Mouse (Mus musculus) CH12F3 (cell line): ENCODE measurements around the gene Elp1.

Experiments
- in situ Hi-C: fragments of 300-500 bp; cut with MboI; formaldehyde crosslinking; loops from 2 replicates; pipeline ENCODE4 v1.14.3; 2020; ENCODE audit warnings: low sequenced_read_pairs

The Elp1 gene

DNA sequence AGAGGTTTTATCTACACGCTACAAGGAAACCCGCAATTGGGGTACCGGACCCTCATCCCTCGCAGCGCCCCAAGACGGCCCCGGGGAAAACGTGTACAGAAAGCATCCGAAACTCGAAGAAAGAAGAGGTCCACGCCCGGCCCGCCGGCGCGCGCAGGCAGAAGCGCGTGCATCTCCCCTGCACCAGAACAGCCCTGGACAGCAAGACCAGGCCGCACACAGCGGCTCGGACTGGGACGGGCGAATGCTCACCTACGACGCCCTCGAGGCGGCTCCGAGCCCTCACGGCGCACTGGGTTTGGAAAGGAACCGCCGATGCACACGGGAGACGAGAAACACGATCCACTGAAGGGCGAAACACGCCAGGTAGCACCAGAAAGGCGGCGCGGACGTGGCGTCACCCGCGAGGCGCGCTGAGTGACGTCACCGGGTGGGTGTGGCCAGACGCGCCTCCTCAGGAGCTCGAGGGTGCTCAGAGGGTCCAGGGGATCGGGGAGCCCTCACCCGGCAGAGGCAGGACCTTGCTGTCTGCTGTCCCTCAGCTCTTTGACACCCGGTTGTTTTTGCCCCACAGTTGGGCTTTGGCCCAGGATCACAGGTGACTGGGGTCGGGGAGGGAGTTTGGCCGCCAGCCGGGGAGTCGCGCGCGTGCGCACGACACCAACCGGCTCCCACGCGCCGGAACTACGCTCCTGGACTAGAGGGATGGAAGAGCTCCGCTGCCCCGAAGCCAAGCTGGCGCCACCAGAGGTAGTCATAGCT, at the start of gene Elp1, which contains the start of gene Fam206a:
Gene Elp1 (minus strand): TSS at position 425 of the 762 bp plus-strand sequence.
Gene Fam206a (plus strand): TSS at position 439 of the 762 bp plus-strand sequence.
- in situ Hi-C loops: no loop called here

DNA sequence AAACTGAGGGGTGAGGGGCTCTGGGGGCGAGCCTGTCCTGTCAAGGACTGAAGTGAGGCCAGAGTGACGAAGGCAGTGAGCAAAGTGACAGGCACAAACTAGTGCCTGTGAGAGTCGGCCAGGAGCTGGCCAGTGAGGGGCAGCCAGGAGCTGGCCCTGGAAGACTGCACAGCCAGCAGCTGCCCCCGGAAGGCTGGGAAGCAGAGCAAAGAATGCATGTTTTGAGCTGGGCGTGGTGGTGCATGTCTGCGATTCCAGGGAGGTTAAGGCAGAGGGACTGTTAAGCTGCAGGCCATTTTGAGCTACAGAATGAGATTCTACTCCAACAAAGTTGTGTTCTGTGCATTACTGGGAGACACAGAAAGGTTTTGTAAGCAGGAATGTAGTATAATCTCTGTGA, 48.6 kb upstream of the Elp1 start:
- in situ Hi-C loops: no loop called here

DNA sequence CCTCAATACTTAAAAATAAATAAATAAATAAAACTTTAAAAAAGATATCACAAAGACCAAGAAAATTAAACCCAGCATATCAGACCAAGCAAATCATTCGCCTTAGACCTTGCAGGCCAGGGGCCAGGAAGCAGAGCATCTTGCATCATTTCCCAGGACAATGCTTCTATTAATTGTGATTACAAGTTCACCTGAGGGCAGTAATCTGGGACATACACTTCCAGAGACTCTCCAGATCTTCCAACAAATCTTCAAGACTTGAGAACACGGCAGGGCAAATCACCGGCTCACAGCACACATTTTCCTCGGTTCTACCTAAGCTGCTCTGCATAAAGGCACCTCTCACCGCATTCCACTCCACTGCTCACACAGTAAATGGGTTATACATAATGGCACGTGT, 45.9 kb upstream of the Elp1 start:
- in situ Hi-C loops: no loop called here

DNA sequence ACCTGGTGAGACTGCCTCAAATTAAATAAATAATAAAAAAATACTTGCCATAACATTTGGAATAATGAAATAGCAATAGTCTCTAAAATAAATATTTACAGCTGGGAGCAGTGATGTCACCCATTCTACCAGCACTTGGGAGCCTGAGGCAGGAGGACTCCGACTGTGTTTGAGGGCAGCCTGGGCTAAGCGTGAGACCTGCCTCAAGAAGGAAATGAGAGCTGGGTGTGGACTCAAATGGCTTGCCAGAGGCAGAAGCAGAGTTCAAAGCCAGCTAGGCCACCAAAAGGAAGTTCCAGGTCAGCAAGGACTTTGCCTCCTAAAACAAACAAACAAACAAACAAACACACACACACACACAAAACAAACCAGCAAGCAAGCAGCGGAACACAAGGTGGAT, 45.3 kb upstream of the Elp1 start:
- in situ Hi-C loops: no loop called here

DNA sequence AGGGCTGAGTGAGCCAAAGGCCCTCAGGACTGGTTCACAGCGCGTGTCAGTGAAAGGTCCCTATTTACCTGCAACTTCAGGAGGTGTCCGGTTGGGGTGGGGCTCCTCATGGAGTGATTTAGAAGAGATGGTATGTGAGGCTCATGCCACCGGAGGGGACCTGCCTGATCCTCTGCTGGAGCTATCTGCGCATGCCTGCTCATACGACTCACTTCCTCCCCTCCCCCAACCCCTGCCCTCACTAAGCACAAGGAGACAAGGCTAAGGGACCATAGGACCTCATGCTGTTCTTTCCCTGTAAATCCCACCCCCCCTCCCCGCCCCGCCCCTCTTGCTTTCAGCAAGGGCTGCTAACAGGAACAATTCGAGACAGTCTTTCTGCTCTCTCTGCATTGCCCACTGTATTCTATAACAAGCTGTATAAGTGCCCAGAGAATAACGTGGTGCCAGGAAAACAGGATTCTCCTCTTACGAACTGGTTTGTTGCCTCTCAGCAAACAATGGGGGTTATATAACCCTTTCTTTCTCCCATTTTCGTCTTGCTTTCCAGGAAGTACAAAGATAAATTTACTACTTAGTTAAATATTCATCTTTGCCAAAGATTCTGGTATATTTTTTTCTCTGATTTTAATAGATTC, 43.9 kb upstream of the Elp1 start:
- in situ Hi-C loops: no loop called here

DNA sequence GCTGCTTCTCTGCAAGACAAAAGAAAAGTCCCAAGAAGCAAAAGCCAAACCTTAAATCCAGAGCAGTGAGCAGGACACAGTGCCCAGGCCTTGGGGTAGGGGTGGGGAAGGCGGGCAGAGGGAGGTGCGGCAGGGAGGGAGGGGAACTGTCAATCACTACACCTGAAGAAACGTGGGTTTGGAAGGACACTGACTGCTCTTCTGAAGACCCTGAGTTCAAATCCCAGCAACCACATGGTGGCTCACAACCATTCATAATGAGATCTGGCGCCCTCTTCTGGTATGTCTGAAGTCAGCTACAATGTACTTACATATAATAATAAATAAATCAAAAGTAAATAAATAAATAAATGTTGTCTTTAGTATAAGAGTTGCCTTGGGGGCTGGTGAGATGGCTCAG, 42.8 kb upstream of the Elp1 start:
- in situ Hi-C loops: no loop called here

DNA sequence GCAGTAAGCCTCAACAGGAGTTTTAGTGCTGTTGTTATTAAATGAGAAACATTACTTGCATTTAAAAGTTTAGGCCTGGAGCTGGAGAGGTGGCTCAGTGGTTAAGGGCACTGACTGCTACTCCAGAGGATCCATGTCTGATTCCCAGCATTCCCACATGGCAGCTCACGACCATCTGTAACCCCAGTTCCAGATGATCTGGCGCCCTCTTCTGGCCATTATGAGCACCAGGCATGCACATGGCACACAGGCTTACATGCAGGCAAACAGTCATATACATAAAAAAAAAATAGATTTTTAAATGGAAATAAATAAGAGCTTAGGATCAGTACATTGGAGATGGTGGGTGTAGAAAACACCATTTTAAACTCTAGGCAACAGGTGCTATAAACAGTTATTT, 41.8 kb upstream of the Elp1 start:
- in situ Hi-C loops: no loop called here

DNA sequence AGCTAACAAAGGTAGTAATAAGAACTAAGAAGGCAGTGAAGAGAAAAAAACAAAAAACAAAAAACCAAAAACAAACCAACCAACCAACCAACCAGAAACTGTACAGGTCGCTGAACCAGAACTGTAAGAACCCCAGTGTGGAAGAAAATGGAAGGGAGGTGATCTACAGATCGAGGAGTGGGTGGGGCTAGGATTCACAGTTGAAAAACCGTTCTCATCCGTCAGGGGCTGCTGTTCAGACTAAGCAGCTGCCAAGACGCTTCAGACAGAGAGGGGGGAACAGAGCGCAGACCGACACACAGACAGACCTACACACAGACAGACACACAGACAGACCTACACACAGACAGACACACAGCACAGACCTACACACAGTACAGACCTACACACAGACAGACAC, 40.4 kb upstream of the Elp1 start:
- in situ Hi-C loops: no loop called here

DNA sequence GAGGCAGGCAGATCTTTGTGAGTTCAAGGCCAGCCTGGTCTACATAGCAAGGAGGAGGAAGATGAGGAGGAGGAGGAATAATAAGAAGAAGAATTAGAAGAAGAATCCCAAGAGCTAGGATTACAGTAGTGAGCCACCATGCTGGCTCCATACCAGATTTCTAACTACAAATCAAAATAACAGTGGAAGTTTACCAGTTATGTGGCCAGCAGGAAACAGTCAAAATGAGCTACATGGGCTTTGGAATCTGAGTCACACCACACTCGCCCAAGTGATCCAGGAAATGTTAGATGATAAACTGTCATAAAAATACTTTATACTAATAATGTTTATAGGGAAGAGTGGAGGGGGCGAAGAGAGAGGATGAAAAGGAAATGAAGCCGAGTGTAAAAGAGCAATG, 38.2 kb upstream of the Elp1 start:
- in situ Hi-C loops: no loop called here

DNA sequence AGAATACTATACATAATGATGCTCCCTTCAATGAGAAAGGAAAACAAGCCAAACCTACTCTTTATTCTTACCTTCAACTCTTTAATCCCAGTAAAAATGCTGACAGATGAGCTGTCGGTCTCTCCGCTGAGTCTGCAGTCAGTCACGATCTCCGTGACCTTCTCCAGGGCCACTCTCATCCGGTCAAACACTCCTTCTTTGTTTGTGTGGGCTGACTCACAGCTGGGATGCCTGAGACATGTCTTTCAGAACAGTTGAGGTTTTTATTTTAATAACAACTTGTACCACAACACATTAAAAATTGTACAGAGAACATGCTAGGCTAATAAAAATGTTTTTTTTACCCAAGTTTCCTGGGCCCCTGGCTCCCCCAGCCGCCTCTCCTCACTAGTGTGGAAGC, 35.5 kb upstream of the Elp1 start:
- in situ Hi-C loops: no loop called here

DNA sequence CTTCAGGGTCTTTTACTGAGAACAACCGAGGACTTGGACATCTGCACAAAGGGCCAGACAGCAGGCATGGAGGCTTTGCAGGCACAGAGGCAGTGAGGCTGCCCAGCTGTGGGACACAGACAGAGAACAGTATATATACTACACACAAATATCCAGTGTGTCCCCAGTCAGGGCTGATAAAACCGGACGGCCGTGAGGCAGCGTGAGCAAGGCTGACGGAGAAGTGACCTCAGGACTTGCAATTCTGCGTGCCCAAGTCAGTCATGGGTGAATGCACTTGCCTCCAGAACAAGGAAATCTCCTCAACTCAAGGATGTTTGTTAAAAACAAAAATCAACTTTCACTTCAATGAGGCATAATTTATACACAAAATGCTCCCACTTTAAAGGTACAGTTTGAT, 29.9 kb upstream of the Elp1 start:
- in situ Hi-C loops: no loop called here

DNA sequence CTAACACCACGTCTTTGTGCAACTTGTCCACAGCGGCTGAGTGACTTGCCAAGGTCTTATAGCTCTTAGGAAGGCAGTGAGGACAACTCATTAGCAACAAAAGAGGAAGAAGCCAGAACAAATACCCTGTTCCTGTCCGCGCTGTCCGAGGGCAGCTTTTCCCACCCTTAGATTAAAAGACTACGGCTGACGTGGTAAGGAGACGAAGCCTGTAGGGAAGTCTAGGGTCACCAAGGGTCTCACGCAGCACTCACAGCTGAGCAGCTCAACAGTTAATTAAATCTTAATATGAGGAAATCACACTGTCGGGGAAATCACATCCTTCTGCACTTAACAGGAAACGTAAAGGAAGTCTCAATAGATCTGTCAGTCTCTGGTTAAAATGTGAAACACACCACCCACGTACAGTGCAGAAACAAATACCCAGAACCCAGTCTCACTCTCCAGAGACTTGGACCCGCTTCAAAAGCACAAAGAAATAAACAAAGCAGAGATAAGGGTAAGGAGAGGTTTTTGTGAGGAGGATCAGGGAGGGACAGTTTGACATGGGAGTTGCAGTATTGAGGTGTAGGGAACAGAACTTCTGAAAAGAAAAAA, 29.0 kb upstream of the Elp1 start:
- in situ Hi-C loops: no loop called here

DNA sequence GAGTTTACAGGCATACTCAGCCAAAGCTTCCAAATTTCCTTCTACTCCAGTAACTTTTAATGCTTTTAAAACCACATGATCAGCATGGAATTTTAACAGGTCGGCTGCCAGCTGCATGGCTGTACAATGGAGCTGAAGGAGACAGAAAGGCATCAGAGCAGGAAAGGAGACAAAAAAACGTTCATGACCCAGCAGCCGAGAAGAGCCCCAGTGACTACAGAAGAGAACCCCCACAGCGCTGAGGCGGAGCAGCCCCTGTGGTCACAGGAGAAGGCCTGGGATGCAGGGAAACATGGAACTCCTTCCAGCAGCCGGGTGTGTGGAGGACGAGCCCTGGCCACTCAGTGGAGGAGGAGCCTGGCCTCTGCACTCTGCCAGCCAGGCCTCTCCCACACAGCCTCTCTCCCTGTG, 27.4 kb upstream of the Elp1 start:
- in situ Hi-C loops: no loop called here

DNA sequence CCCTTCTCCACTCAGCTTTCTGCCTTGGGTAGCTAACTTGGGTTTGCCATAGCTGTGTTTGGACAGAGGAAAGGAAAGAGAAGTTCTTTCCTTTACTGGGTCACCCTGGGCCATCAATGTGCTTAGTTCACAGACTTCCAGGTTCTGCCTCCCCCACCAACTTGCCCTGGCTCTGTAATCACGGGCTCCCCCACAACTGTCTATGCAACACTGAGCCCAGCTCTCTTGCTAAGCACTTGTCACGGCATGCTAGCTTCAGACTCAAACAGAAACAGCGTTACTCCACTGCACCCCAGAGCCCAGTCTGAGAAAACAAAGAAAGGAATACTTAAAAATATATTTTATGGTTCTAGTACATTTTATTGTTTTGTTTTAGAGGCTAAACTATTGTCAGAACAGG, 26.8 kb upstream of the Elp1 start:
- in situ Hi-C loops: no loop called here

DNA sequence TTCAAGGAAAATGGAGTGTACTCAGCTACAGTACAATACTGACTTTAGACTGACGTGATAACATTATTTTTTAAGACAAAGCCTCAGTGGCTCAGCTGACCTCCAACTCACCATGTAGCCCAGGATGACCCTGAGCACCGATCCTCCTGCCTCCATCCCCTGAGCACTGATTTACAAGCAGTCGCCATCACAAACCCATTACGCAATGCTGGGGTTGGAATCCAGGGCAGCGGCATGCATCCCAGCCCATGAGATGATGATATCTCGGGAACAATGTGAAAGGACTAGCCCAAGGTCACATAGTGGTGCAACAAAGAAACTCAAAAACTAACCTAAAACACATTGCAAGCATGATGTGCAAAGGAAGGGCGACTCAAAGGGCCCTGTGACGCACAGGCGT, 22.1 kb upstream of the Elp1 start:
- in situ Hi-C loops: no loop called here

DNA sequence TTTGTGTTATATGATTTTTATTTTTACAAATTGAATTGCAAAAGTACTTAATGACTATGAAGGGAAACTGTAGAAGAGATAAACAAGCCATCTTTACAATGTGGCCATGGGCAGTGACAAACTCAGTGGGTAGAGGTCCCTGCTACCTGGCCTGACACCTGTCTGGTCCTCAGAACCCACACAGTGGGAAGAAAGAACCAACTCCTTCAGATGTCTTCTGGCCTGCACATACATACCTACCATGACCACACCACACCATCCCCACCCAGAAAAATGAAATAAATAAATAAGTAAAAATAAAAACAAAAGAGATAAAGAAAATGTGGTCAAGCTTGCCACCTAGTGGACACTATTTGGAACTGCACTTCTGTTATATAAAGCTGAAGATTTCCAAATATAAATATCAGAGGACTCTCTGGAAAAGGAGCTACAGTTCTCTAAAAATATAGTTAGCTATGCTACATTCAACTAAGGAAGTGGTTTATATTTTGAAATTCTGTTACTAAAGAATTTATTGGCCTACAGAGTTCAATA, 18.0 kb upstream of the Elp1 start:
- in situ Hi-C loops: no loop called here

DNA sequence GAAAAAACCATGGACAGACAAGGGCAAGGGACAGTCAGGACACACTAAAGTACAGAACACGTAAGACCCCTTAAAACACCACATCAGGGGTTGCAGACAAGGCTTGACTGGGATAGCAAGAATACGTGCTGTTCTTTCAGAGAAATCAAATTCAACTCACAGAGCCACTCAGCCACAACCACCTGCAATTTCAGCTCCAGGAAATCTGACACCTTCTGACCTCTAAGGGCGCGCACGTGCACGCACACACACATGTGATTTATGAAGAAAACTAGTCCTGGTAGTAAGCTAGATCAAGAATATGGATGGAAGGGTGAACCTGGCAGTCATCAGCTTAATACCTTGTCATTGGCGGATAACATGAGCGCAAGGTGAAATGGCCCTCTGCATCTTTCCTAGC, 13.0 kb upstream of the Elp1 start:
- in situ Hi-C loops: no loop called here

DNA sequence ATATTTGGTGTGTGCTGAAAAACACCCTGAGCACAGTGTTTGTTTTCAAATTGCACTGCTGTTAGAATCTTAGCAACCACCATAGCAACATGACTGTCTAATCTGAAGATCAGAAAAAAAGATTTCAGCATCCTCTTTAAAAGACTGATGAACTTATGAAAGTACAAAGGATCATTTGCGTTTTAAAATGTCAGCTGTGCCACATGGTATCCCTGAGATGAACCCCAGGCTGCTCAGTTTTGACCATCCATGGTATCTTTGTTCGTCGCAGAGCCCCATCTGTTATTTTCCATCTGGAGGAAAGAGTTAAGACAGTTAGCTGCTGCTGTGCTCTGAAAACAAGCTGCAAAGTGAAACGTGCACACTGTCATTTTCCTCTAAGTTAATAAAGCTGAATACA, 10.0 kb upstream of the Elp1 start:
- in situ Hi-C loops: no loop called here

DNA sequence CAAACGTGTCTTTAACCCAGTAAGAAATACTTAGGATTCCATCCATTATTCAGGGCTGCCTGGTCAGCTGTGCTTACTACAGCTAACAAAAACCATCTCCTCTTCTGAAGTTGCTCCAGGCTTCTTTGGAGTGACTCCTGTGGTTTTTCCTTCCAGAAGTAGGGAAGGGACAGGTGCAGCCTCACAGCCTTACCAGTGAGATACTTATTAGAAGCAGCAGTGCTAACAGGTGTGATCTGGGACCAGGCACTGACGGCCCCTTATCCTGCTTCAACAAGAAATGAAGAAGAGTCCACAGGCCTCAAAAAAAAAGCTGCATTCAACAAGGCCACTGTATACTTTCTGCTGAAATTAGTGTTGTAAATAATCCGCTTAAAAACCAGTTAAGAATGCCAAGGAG, 9.5 kb upstream of the Elp1 start:
- in situ Hi-C loops: no loop called here

DNA sequence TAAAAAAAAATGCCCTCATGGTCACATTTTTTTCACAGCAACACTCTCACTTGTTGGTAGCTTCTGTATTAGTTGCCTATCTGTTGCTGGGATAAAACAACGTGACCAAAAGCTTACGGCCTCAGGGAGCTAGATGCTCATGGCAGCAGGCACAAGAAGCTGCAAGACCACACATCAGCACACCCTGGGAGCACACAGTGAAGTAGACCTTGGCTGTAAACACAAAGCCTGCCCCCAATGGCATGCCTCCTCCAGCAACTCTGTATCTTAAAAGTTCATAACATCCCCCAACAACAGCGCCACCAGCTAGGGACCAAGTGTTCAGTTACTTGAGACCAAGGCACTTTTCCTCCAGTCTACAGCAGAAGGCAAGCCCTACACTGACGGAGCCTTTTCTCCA, 6.9 kb upstream of the Elp1 start:
- in situ Hi-C loops: no loop called here

DNA sequence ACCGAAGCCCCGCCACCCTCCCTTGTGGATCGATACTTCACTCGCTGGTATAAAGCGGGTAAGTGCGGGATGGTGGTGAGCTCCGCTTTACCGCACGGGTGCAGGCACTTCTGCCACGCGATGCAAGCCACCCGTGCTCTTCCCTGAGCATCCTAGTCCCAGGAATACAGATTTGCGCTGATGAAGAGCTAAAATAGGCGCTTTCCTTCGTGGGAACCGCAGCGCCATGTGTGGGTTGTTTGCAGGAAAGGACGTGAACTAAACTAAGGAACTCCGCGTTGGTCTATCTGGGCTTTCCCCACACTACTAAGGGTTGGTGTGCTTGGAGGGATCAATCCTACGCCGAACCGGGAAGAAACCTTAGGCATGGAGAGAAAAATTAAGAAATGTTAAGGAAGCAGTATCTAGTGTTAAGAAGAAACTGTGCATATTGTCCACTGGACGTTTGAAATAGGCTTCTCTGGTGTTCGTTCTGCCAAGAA, 579 bp upstream of the Elp1 start:
- in situ Hi-C loops: no loop called here

DNA sequence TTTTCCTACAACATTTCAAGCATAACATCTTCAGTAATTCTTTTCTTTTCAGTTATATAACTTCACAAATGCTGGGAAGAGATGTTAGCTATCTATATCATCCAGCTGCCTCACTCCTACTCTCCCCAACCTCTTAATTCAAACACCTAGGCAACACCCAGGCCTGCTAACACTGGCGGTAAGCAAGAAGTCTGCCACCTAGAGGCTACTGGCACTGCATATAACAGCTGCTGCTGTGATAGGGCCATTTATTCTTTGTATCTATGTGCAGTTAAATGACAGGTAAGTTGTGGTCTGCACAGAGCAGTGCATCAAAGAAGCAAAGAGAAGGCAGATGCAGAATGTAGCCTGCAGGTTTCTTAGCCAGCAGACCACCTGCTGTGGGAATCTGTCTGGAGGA, 10.8 kb downstream of the Elp1 start:
- in situ Hi-C loops: no loop called here
